Mouse (Mus musculus): ENCODE results near the gene Abtb2. TPM values are rescaled to one million over a fixed set of nuclear protein-coding genes. Genes with fewer than 3 reads are reported as not detected.

Gene Abtb2
- total and polyA plus RNA-seq, 3 experiments, result 23.0 to 28.7 (median 24.7) TPM

DNA sequence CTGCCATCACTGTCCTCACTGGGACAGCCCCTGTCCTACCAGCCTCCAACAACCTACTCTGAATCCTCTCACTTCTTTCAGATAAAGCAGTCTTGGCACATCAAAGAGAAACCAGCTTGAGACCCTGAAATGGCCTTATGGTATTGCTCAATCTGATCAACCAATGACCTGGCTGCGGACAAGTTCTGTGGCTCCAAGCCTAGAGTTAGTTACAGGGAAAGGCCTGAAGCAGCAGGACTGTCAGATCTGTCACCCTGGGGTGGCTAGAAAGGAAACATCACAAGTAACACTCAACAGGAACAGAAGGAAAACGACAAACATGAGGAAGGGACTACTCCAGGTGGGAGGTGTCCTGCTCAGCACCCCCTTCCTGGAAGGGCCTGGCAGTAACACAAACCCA lies 158.4 kb downstream of the Abtb2 start:
- WGBS, result 64% methylated on average over 2 of the region's 2 CpGs
- no peak for TF ChIP-seq EP300 (IDR thresholded peaks at IDR 0.05; ENCODE audit: insufficient read depth, low read depth, low read length)
- H3K4me1 ChIP-seq (ENCODE audit: control insufficient read depth, insufficient read depth, low read length), result no peaks in the 10 kb centered on the region
- no peak overlapping the region for H3K27ac ChIP-seq
- no peak overlapping the region for H3K9ac ChIP-seq (ENCODE audit: low read depth, low read length)
- no peaks in the 10 kb centered on the region for H3K79me2 ChIP-seq (replicated peaks; ENCODE audit: control insufficient read depth, insufficient read depth, low read length)
- intact Hi-C loops (cut with DNase I), result no loop called here
- H3K27me3 ChIP-seq (ENCODE audit: control insufficient read depth, insufficient read depth, low read length), result no peaks in the 10 kb centered on the region
- no peak overlapping the region for H3K4me3 ChIP-seq
- DNase-seq, result no peak
- no peaks in the 10 kb centered on the region for H3K36me3 ChIP-seq (ENCODE audit: control insufficient read depth, insufficient read depth, low read length)

DNA sequence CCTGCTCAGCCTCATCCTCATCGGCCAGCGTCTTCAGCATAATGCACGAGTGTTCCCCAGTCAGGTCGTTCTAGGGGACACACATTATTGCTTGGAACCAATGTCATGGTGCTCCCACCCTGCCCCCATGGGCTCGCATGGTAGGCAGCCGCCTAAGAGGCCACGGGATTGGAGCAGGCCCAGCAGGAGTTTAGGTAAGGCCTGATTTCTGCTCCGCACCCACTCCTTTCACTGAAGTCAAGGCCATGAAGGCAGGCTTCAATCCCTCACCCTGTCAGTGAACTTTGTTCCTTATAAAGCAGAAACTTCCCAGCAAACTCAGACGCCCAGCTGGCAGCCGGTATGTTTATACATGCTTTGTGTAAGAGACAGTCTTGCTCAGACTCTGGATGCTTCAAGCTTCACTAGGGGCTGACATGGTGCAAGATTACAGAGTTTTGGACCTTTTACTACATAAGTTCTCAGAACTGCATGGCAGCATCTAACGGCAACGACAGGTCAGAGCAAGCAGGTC lies 162.0 kb downstream of the Abtb2 start:
- no peaks in the 10 kb centered on the region for H3K4me1 ChIP-seq (ENCODE audit: control insufficient read depth, insufficient read depth, low read length)
- H3K79me2 ChIP-seq (replicated peaks; ENCODE audit: control insufficient read depth, insufficient read depth, low read length), result no peaks in the 10 kb centered on the region
- DNase-seq, result no peak
- H3K36me3 ChIP-seq (ENCODE audit: control insufficient read depth, insufficient read depth, low read length), result no peaks in the 10 kb centered on the region
- WGBS, result 85% methylated on average over 12 of the region's 12 CpGs
- H3K4me3 ChIP-seq, result no peak overlapping the region
- no peak for TF ChIP-seq CTCF (IDR thresholded peaks at IDR 0.05)
- H3K27me3 ChIP-seq (ENCODE audit: control insufficient read depth, insufficient read depth, low read length), result no peaks in the 10 kb centered on the region
- intact Hi-C loops (cut with DNase I), result no loop called here
- H3K9ac ChIP-seq (ENCODE audit: low read depth, low read length), result no peak overlapping the region
- no peak overlapping the region for H3K27ac ChIP-seq

DNA sequence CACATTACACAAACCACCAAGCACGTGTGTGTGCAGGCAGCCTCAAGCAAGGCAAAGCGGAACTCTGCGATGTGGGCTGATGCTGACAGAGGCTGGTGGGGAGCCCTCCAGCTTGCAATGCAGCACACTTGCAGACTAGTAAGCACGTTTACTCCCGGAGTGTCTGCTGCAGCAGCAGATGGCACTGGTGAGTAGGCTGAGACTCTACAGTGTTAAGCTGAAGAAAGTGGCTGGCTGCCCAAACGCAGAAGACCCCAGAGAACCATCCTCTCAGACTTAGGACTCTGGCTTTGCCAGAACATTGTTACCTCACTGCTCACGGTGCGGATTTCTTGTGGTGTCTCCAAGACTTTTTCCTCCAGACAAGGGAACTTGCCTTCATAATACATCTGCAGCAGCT lies 164.9 kb downstream of the Abtb2 start:
- DNase-seq, result no peak
- TF ChIP-seq POLR2A (IDR thresholded peaks at IDR 0.05; ENCODE audit: insufficient read depth, low read depth, low read length) (no peak), EP300 (IDR thresholded peaks at IDR 0.05; ENCODE audit: insufficient read depth, low read depth, low read length) (no peak), CTCF (IDR thresholded peaks at IDR 0.05) (no peak)
- Histone ChIP-seq H3K79me2 (replicated peaks; ENCODE audit: control insufficient read depth, insufficient read depth, low read length) (no peaks in the 10 kb centered on the region), H3K4me1 (ENCODE audit: control insufficient read depth, insufficient read depth, low read length) (no peaks in the 10 kb centered on the region), H3K36me3 (ENCODE audit: control insufficient read depth, insufficient read depth, low read length) (no peaks in the 10 kb centered on the region), H3K27me3 (ENCODE audit: control insufficient read depth, insufficient read depth, low read length) (no peaks in the 10 kb centered on the region), H3K4me3 (no peak overlapping the region), H3K27ac (no peak overlapping the region), H3K9ac (ENCODE audit: low read depth, low read length) (no peak overlapping the region)
- WGBS, result 88% methylated on average over 8 of the region's 8 CpGs
- intact Hi-C loops (cut with DNase I), result no loop called here

DNA sequence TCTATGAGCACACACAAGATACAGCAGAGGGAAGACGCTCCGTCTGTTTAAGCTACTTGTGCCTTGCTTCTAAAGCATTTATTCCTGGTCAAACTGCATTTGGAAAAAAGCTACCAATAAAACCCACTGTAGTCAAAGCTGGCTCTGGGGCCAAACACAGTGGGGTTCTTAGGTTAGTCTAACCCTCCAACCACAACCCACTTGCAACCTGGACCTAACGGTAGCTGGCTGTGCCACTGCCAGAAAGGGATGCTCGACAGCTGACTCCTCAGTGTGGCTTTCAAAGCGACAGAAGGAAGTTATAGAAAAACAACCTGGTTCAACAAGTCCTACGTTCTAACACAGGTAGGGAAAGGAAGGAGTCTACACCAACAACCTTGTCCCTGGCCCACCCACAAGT lies 165.3 kb downstream of the Abtb2 start:
- Histone ChIP-seq H3K9ac (ENCODE audit: low read depth, low read length) (no peak overlapping the region), H3K4me3 (no peak overlapping the region), H3K36me3 (ENCODE audit: control insufficient read depth, insufficient read depth, low read length) (no peaks in the 10 kb centered on the region), H3K27ac (no peak overlapping the region), H3K27me3 (ENCODE audit: control insufficient read depth, insufficient read depth, low read length) (no peaks in the 10 kb centered on the region), H3K79me2 (replicated peaks; ENCODE audit: control insufficient read depth, insufficient read depth, low read length) (no peaks in the 10 kb centered on the region), H3K4me1 (ENCODE audit: control insufficient read depth, insufficient read depth, low read length) (no peaks in the 10 kb centered on the region)
- intact Hi-C loops (cut with DNase I), result no loop called here
- 92% methylated on average over 6 of the region's 6 CpGs for WGBS
- no peak for DNase-seq
- TF ChIP-seq EP300 (IDR thresholded peaks at IDR 0.05; ENCODE audit: insufficient read depth, low read depth, low read length) (no peak), CTCF (IDR thresholded peaks at IDR 0.05) (no peak), POLR2A (IDR thresholded peaks at IDR 0.05; ENCODE audit: insufficient read depth, low read depth, low read length) (no peak)

DNA sequence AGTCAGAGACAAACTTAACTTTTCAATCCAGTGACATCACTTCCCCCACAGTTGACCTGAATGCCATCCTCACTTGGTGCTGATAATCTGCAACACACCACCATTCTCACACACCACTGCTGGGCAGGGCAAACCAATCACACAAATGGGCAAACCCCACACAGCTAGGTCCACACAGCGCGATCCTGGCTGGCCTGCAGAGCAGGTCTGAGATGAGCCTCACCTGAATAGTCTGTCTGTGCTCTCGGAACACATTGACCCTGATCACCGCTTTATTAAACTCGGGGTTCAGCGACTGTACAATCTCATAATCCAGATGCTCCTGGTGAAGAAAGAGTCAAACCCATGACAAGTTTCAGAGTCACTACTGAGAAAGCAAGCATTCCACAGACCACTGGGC lies 176.7 kb downstream of the Abtb2 start:
- Histone ChIP-seq H3K27ac (no peak overlapping the region), H3K36me3 (ENCODE audit: control insufficient read depth, insufficient read depth, low read length) (no peaks in the 10 kb centered on the region), H3K9ac (ENCODE audit: low read depth, low read length) (no peak overlapping the region), H3K27me3 (ENCODE audit: control insufficient read depth, insufficient read depth, low read length) (no peaks in the 10 kb centered on the region), H3K4me1 (ENCODE audit: control insufficient read depth, insufficient read depth, low read length) (no peaks in the 10 kb centered on the region), H3K79me2 (replicated peaks; ENCODE audit: control insufficient read depth, insufficient read depth, low read length) (no peaks in the 10 kb centered on the region), H3K4me3 (no peak overlapping the region)
- peak in 1 of 2 experiments; percentile 9 for DNase-seq
- no peak for TF ChIP-seq EP300 (IDR thresholded peaks at IDR 0.05; ENCODE audit: insufficient read depth, low read depth, low read length)
- TF ChIP-seq CTCF (IDR thresholded peaks at IDR 0.05), result no peak
- TF ChIP-seq POLR2A (IDR thresholded peaks at IDR 0.05; ENCODE audit: insufficient read depth, low read depth, low read length), result no peak
- 98% methylated on average over 6 of the region's 6 CpGs for WGBS
- intact Hi-C loops (cut with DNase I), result loop anchor here (5.0 to 10.0 kb wide), 2 partner anchors 124 to 288 kb away; no protein-coding TSS in a partner anchor

DNA sequence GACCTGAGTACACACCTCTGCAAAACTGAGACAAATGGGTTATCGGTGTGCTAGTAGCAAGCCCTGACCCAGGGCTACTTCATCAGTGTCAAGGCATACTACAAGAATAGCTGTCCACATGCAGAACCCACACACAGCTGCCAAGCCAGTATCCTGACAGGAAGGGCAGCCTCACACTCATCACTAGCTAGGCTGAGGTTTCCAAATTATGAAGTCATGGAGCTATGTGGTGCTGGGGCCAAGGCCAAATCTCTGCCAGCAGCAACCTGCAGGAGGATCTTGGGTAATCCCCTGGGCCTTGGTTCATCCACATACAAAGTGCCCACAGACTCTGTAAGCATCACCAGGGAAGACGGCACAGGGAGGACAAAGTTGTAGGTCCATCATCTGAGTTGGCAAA lies 177.4 kb downstream of the Abtb2 start:
- H3K27ac ChIP-seq, result no peak overlapping the region
- H3K9ac ChIP-seq (ENCODE audit: low read depth, low read length), result no peak overlapping the region
- intact Hi-C loops (cut with DNase I), result loop anchor here (5.0 to 10.0 kb wide), 2 partner anchors 124 to 289 kb away; no protein-coding TSS in a partner anchor
- H3K79me2 ChIP-seq (replicated peaks; ENCODE audit: control insufficient read depth, insufficient read depth, low read length), result no peaks in the 10 kb centered on the region
- no peak overlapping the region for H3K4me3 ChIP-seq
- H3K4me1 ChIP-seq (ENCODE audit: control insufficient read depth, insufficient read depth, low read length), result no peaks in the 10 kb centered on the region
- peak; percentile 37 to 70 for DNase-seq
- TF ChIP-seq EP300 (IDR thresholded peaks at IDR 0.05; ENCODE audit: insufficient read depth, low read depth, low read length) (0 out of 2 replicates have a peak, but pooled peaks have one; percentile 10), POLR2A (IDR thresholded peaks at IDR 0.05; ENCODE audit: insufficient read depth, low read depth, low read length) (no peak)
- WGBS, result 67% methylated on average over 2 of the region's 2 CpGs
- no peaks in the 10 kb centered on the region for H3K36me3 ChIP-seq (ENCODE audit: control insufficient read depth, insufficient read depth, low read length)
- H3K27me3 ChIP-seq (ENCODE audit: control insufficient read depth, insufficient read depth, low read length), result no peaks in the 10 kb centered on the region
